Comparison of ENCODE assay signal across 8 mouse cellular contexts in genomic region chr10:79807826-79808225, GRCm38 (mm10). TPM values are rescaled to one million over a fixed set of nuclear protein-coding genes. Genes with fewer than 3 reads are reported as not detected.
DNase-seq lines count a peak whose midpoint lies in the region; ATAC-seq lines count a peak whose summit lies in the region.
"Had no signal": no experiment of that assay in that cellular context is flagged by ENCODE, and none has a peak within 500 bp of the region (broad histone marks: within the 10 kb centered on the region; RNA-seq: fewer than 3 reads in every experiment).

No protein-coding gene starts in this region.

- peak overlapping the region in 1 of 2 experiments; percentile 20; a peak in 2 of 4 replicates for H3K4me3 ChIP-seq in heart, embryonic 14.5 days (ENCODE audit: control insufficient read depth in 1 of 2, insufficient read depth in 1 of 2, low read depth in 1 of 2, low read length in 2 of 2)
- H3K4me3 ChIP-seq: liver, embryonic 13.5 days had no signal

- no peaks in the 10 kb centered on the region for H3K9me3 ChIP-seq in heart, embryonic 14.5 days (ENCODE audit: control insufficient read depth, low read length)
- H3K9me3 ChIP-seq: liver, embryonic 13.5 days had no signal

- H3K36me3 ChIP-seq in heart, embryonic 14.5 days (ENCODE audit: control insufficient read depth, insufficient read depth, low read length): peaks cover 30% of the 10 kb centered on the region
- H3K36me3 ChIP-seq: liver, embryonic 13.5 days had no signal

- H3K4me2 ChIP-seq in heart, embryonic 14.5 days (ENCODE audit: low read length): peak overlapping the region; percentile 47
- H3K4me2 ChIP-seq: liver, embryonic 13.5 days had no signal

- 67% methylated on average over 11 of the region's 11 CpGs for WGBS in heart, embryonic 14.5 days

- no peaks in the 10 kb centered on the region for H3K27me3 ChIP-seq in heart, embryonic 14.5 days (ENCODE audit: control insufficient read depth, insufficient read depth, low read length)
- H3K27me3 ChIP-seq: liver, embryonic 13.5 days had no signal

- peaks cover 14 to 15% of the 10 kb centered on the region in 2 experiments for H3K4me1 ChIP-seq in heart, embryonic 14.5 days (ENCODE audit: control insufficient read depth in 2 of 2, insufficient read depth in 2 of 2, low read length in 2 of 2)

- H3K27ac ChIP-seq in heart, embryonic 14.5 days (replicated peaks in 1 of 2; ENCODE audit: control insufficient read depth in 1 of 2, insufficient read depth in 1 of 2, low read depth in 2 of 2, low read length in 2 of 2): peak overlapping the region; percentile 69 to 75
- H3K27ac ChIP-seq: liver, embryonic 13.5 days had no signal

- intact Hi-C loops in left cerebral cortex, postnatal 14 days (cut with DNase I): no loop called here

- 0 out of 2 replicates have a peak overlapping the region, but pooled peaks have one; percentile 2 for H3K9ac ChIP-seq in heart, embryonic 14.5 days (ENCODE audit: low read length)
- H3K9ac ChIP-seq: liver, embryonic 13.5 days had no signal

- DNase-seq in adrenal gland, postnatal 36 days: peak; percentile 48 to 58
- DNase-seq in cerebellum, adult 11-12 months: peak; percentile 70
- DNase-seq in kidney, postnatal 25 days: peak; percentile 72 to 84
- DNase-seq in spleen, postnatal 14 days (ENCODE audit: low spot score in 2 of 2): no peak
- no peak for DNase-seq in left cerebral cortex, postnatal 14 days (ENCODE audit: low spot score in 2 of 2)
- DNase-seq in thymus, postnatal 0 days (ENCODE audit: low spot score): no peak
- DNase-seq: liver, embryonic 13.5 days had no signal

- 0 out of 2 replicates have a peak, but pooled peaks have one; percentile 8 for ATAC-seq in heart, embryonic 14.5 days (ENCODE audit: insufficient number of reproducible peaks, insufficient read depth, low FRiP score, low read depth)

RNA-seq across cellular contexts. Expression of gene Misp, which starts 13.0 kb away (rescaled TPM):
- under 1 TPM in 1 of 2 experiments, not detected in 1; 0.43 TPM for total RNA-seq in adrenal gland, postnatal 36 days (2021)
- 0.61 and 1.5 TPM in 2 replicates for polyA plus RNA-seq in heart, embryonic 14.5 days (2014; fragmentation: Nextera tagmentation; extraction: Ambion mirVana)
- total RNA-seq in left cerebral cortex, postnatal 14 days (2021): under 1 TPM; 0.59 to 0.72 TPM
- 7.5 and 10.5 TPM in 2 replicates for polyA plus RNA-seq in thymus, postnatal 0 days (2015; fragmentation: Nextera tagmentation; extraction: Ambion mirVana)

RNA-seq across cellular contexts. Expression of gene Palm, which starts 14.5 kb away (rescaled TPM):
- total RNA-seq in adrenal gland, postnatal 36 days (2021): 10 to 100 TPM; 75.4 to 93.7 TPM
- 58.3 and 68.1 TPM in 2 replicates for polyA plus RNA-seq in heart, embryonic 14.5 days (2014; fragmentation: Nextera tagmentation; extraction: Ambion mirVana)
- 100 to 1,000 TPM; 398 to 410 TPM for total RNA-seq in left cerebral cortex, postnatal 14 days (2021)
- polyA plus RNA-seq in thymus, postnatal 0 days (2015; fragmentation: Nextera tagmentation; extraction: Ambion mirVana): 50.5 and 51.3 TPM in 2 replicates

RNA-seq across cellular contexts. Expression of gene Prss57, which starts 17.1 kb away (rescaled TPM):
- total RNA-seq in adrenal gland, postnatal 36 days (2021): not detected
- 0.08 TPM in 1 of 2 replicates, not detected in the other for polyA plus RNA-seq in heart, embryonic 14.5 days (2014; fragmentation: Nextera tagmentation; extraction: Ambion mirVana)
- total RNA-seq in left cerebral cortex, postnatal 14 days (2021): 1 to 10 TPM in 1 of 2 experiments, under 1 TPM in 1; 0.17 to 1.1 TPM
- polyA plus RNA-seq in thymus, postnatal 0 days (2015; fragmentation: Nextera tagmentation; extraction: Ambion mirVana): 31.6 and 32.5 TPM in 2 replicates

RNA-seq across cellular contexts. Expression of gene Fstl3, which starts 30.8 kb away (rescaled TPM):
- total RNA-seq in adrenal gland, postnatal 36 days (2021): 10 to 100 TPM; 11.3 to 22.9 TPM
- 19.9 and 21.1 TPM in 2 replicates for polyA plus RNA-seq in heart, embryonic 14.5 days (2014; fragmentation: Nextera tagmentation; extraction: Ambion mirVana)
- 1 to 10 TPM; 1.7 to 2.2 TPM for total RNA-seq in left cerebral cortex, postnatal 14 days (2021)
- 5.4 and 6.0 TPM in 2 replicates for polyA plus RNA-seq in thymus, postnatal 0 days (2015; fragmentation: Nextera tagmentation; extraction: Ambion mirVana)

RNA-seq across cellular contexts. Expression of gene Rnf126, which starts 41.1 kb away (rescaled TPM):
- total RNA-seq in adrenal gland, postnatal 36 days (2021): 10 to 100 TPM; 53.0 to 55.2 TPM
- 54.4 and 62.5 TPM in 2 replicates for polyA plus RNA-seq in heart, embryonic 14.5 days (2014; fragmentation: Nextera tagmentation; extraction: Ambion mirVana)
- total RNA-seq in left cerebral cortex, postnatal 14 days (2021): 10 to 100 TPM; 95.4 to 97.1 TPM
- 74.1 and 80.0 TPM in 2 replicates for polyA plus RNA-seq in thymus, postnatal 0 days (2015; fragmentation: Nextera tagmentation; extraction: Ambion mirVana)

Comparison
In these comparisons a context has a peak if more than half of its experiments do, and no peak if none do; other contexts are left out.
1. DNase-seq: peak in adrenal gland, postnatal 36 days (2 of 2), cerebellum, adult 11-12 months (single experiment) and kidney, postnatal 25 days (2 of 2); none in spleen, postnatal 14 days (0 of 2), left cerebral cortex, postnatal 14 days (0 of 2) and thymus, postnatal 0 days (single experiment).
2. RNA of gene Palm, which starts 14.5 kb away (total RNA-seq): 398 to 410 TPM in left cerebral cortex, postnatal 14 days; 75.4 to 93.7 TPM in adrenal gland, postnatal 36 days; every median in the first group is over 4 times any median in the second.